Mouse (Mus musculus) kidney, adult 2 months (tissue): ENCODE data around the gene Cdsn. TPM values are rescaled to one million over a fixed set of nuclear protein-coding genes. Genes with fewer than 3 reads are reported as not detected.

ENCODE experiments used
- DNase-seq: peaks from one replicate; pipeline ENCODE4 v3.0.0; 2021
- H3K27ac ChIP-seq: fragments of 200-500 bp; 2 replicates; pipeline ENCODE4 v1.5.1; 2012; ENCODE audit warnings: low read depth, low read length, control low read depth, inconsistent platforms; ENCODE audit not compliant: insufficient read depth
- H3K27me3 ChIP-seq: fragments of 200-500 bp; replicated peaks from 2 replicates; pipeline ENCODE4 v1.6.1; 2012; ENCODE audit warnings: mild to moderate bottlenecking, moderate library complexity, low read length, inconsistent platforms; ENCODE audit not compliant: control insufficient read depth, insufficient read depth
- H3K36me3 ChIP-seq: fragments of 200-500 bp; 2 replicates; pipeline ENCODE4 v1.6.1; 2012; ENCODE audit warnings: mild to moderate bottlenecking, moderate library complexity, low read length, inconsistent platforms; ENCODE audit not compliant: control insufficient read depth, insufficient read depth
- H3K4me1 ChIP-seq: fragments of 200-500 bp; 2 replicates; pipeline ENCODE4 v1.6.1; 2011; ENCODE audit warnings: low read length; ENCODE audit not compliant: control insufficient read depth, insufficient read depth
- H3K4me3 ChIP-seq: fragments of 200-500 bp; 2 replicates; pipeline ENCODE4 v1.5.1; 2011; ENCODE audit warnings: mild to moderate bottlenecking, low read depth, low read length, control low read depth; ENCODE audit not compliant: insufficient read depth
- CTCF ChIP-seq: fragments of 200-500 bp; conservative IDR thresholded peaks from 2 replicates; pipeline ENCODE4 v1.5.1; 2011; ENCODE audit warnings: low read depth, mild to moderate bottlenecking, control low read depth, low read length, moderate library complexity, mixed read lengths; ENCODE audit not compliant: insufficient read depth, insufficient read length
- POLR2A ChIP-seq: fragments of 200-500 bp; IDR thresholded peaks from one replicate; pipeline ENCODE4 v1.6.1; 2011; ENCODE audit warnings: low read depth, low read length, control low read depth
- WGBS: fragments of 180-500 bp; shearing (Covaris S2); methylation state at CpG from one replicate; pipeline ENCODE4 v1.1.7; 2018; 5-methylcytosine and 5-hydroxymethylcytosine counted together
- polyA plus RNA-seq: library from polyadenylated mRNA; depleted of rRNA; stranded (reverse); fragments of >200 nt; gene quantifications from 2 replicates; pipeline ENCODE4 v1.2.3, GENCODE M21; 2012; rRNA removed

Cdsn gene
- polyA plus RNA-seq, 1 experiment = 0.67 TPM

GRCm38 (mm10) chr17:35601736-35602354, 49.9 kb downstream of the Cdsn start:
- H3K36me3 ChIP-seq = no peaks in the 10 kb centered on the region
- H3K27ac ChIP-seq = no peak overlapping the region
- no peak for DNase-seq
- no peak overlapping the region for H3K4me3 ChIP-seq
- TF ChIP-seq CTCF (no peak), POLR2A (no peak)
- H3K4me1 ChIP-seq = no peaks in the 10 kb centered on the region
- no peaks in the 10 kb centered on the region for H3K27me3 ChIP-seq
- 30% methylated on average over 8 of the region's 8 CpGs for WGBS

Other genes with a start within 250 kb of the Cdsn start
- 0.03 TPM in 1 of 2 replicates, not detected in the other for gene H2-Q1, start 231.7 kb upstream of the Cdsn start, polyA plus RNA-seq
- gene H2-Q2, start 209.9 kb upstream of the Cdsn start, polyA plus RNA-seq = 2.1 and 2.4 TPM in 2 replicates
- gene H2-Q4, start 172.5 kb upstream of the Cdsn start, polyA plus RNA-seq = 48.1 and 55.9 TPM in 2 replicates
- 72.1 and 84.0 TPM in 2 replicates for gene H2-Q6, start 127.3 kb upstream of the Cdsn start, polyA plus RNA-seq
- gene H2-Q7, start 113.0 kb upstream of the Cdsn start, polyA plus RNA-seq = 112 and 139 TPM in 2 replicates
- 6.7 and 8.3 TPM in 2 replicates for gene H2-Q10, start 82.0 kb upstream of the Cdsn start, polyA plus RNA-seq
- not detected in 2 replicates for gene Pou5f1, start 46.1 kb upstream of the Cdsn start, polyA plus RNA-seq
- gene Tcf19, start 35.3 kb upstream of the Cdsn start, polyA plus RNA-seq = 5.6 and 6.0 TPM in 2 replicates
- gene Cchcr1, start 35.0 kb upstream of the Cdsn start, polyA plus RNA-seq = 6.9 and 7.5 TPM in 2 replicates
- gene Psors1c2, start 18.9 kb upstream of the Cdsn start, polyA plus RNA-seq = 0.19 and 0.38 TPM in 2 replicates
- 0.07 and 0.08 TPM in 2 replicates for gene 2300002M23Rik, start 15.3 kb downstream of the Cdsn start, polyA plus RNA-seq
- 0.80 and 1.3 TPM in 2 replicates for gene Sfta2, start 49.4 kb downstream of the Cdsn start, polyA plus RNA-seq
- not detected in 2 replicates for gene Gm9573, start 74.5 kb downstream of the Cdsn start, polyA plus RNA-seq
- gene Mucl3, start 91.6 kb downstream of the Cdsn start, polyA plus RNA-seq = not detected in 2 replicates
- 21.5 and 31.3 TPM in 2 replicates for gene Vars2, start 115.5 kb downstream of the Cdsn start, polyA plus RNA-seq
- 28.7 and 29.1 TPM in 2 replicates for gene Gtf2h4, start 121.6 kb downstream of the Cdsn start, polyA plus RNA-seq
- gene Ddr1, start 152.5 kb downstream of the Cdsn start, polyA plus RNA-seq = 91.2 and 109 TPM in 2 replicates